Mouse (Mus musculus) lung, postnatal 0 days (tissue): ENCODE measurements at regions not wholly inside any gene's neighbourhood (a gene's known extent, or its start where the extent isn't known, plus 50 kb on each side); places are given as distances from the start of the nearest gene placed in this dataset.

Experiments
- ATAC-seq: fragments of 200-750 bp; cut with Nextera tagmentation; 2 replicates; pipeline ENCODE4 v1.8.0; 2017; ENCODE audit warnings: moderate library complexity
- DNase-seq: peaks from one replicate; pipeline ENCODE4 v3.0.0-alpha.2; 2016; ENCODE audit warnings: low spot score
- H3K27ac ChIP-seq: fragments of 300-500 bp; sonication (generic); 2 replicates; pipeline ENCODE4 v1.5.1; 2014; ENCODE audit warnings: antibody characterized with exemption, mild to moderate bottlenecking, low read length, mixed read lengths
- H3K27me3 ChIP-seq: fragments of 300-500 bp; sonication (generic); replicated peaks from 2 replicates; pipeline ENCODE4 v1.6.1; 2014; ENCODE audit warnings: low read length, mixed read lengths; ENCODE audit not compliant: insufficient read depth
- H3K36me3 ChIP-seq: fragments of 300-500 bp; sonication (generic); 2 replicates; pipeline ENCODE4 v1.6.1; 2014; ENCODE audit warnings: low read length, mixed read lengths; ENCODE audit not compliant: insufficient read depth
- H3K4me1 ChIP-seq: fragments of 300-500 bp; sonication (generic); 2 replicates; pipeline ENCODE4 v1.6.1; 2014; ENCODE audit warnings: antibody characterized with exemption, low read depth, low read length, mixed read lengths; ENCODE audit not compliant: insufficient read depth
- H3K4me2 ChIP-seq: fragments of 300-500 bp; sonication (generic); replicated peaks from 2 replicates; pipeline ENCODE4 v1.6.1; 2014; ENCODE audit warnings: low read depth, mild to moderate bottlenecking, low read length, moderate library complexity, mixed read lengths
- H3K4me3 ChIP-seq: fragments of 300-500 bp; sonication (generic); 2 replicates; pipeline ENCODE4 v1.5.1; 2014; ENCODE audit warnings: low read depth, low read length
- H3K9ac ChIP-seq: fragments of 300-500 bp; sonication (generic); replicated peaks from 2 replicates; pipeline ENCODE4 v1.6.1; 2014; ENCODE audit warnings: low read depth, mild to moderate bottlenecking
- H3K9me3 ChIP-seq: fragments of 300-500 bp; sonication (generic); 2 replicates; pipeline ENCODE4 v1.6.1; 2016; ENCODE audit warnings: low read length, mixed read lengths
- CTCF ChIP-seq: IDR thresholded peaks from 2 replicates; pipeline ENCODE4 v1.5.1; 2016; ENCODE audit warnings: antibody characterized with exemption, mild to moderate bottlenecking
- EP300 ChIP-seq: IDR thresholded peaks from 2 replicates; pipeline ENCODE4 v1.6.1; 2016; ENCODE audit warnings: antibody characterized with exemption, mild to moderate bottlenecking, control low read depth
- whole genome bisulfite sequencing: fragments of 180-500 bp; shearing (Covaris S2); extraction: QIAGEN DNeasy Blood & Tissue Kit; methylation state at CpG from one replicate; pipeline ENCODE4 v1.1.7; 2014; 5-methylcytosine and 5-hydroxymethylcytosine counted together

- no peak for DNase-seq
- H3K27me3 ChIP-seq: no peaks in the 10 kb centered on the region
Observed at GRCm38 (mm10) chr4:52210601-52211000, 228.4 kb upstream of the Smc2 start.

DNA sequence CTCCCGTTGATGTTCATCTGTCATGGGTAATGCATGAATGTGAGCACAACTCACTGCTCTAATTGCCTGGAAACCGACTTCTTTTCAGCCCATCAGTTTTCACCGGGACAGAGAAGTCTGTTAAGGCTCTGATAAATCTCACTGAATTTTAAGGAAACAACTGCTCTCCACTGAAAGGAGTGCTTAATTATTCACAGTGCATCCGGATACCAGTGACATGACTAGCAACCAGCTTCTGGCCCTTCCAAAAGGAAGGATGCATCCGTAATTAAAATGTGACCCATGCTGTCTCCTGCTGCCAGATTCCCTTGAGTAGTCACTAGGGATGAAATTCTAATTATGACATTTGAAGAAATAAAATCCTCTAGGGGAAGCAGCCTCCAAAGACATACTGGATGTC is 228.0 kb upstream of the Smc2 start:
- WGBS: 41% methylated on average over 5 of the region's 5 CpGs

More at GRCm38 (mm10) chr4:52210601-52211000, 228.4 kb upstream of the Smc2 start:
- Histone ChIP-seq H3K4me1 (no peaks in the 10 kb centered on the region), H3K36me3 (no peaks in the 10 kb centered on the region), H3K4me3 (no peak overlapping the region), H3K4me2 (no peak overlapping the region), H3K27ac (no peak overlapping the region), H3K9me3 (no peaks in the 10 kb centered on the region), H3K9ac (no peak overlapping the region)
- no peak for ATAC-seq
- no peak for TF ChIP-seq EP300
- TF ChIP-seq CTCF: no peak

GRCm38 (mm10) chr4:52213363-52213762 is 225.7 kb upstream of the Smc2 start:
- Histone ChIP-seq H3K36me3 (no peaks in the 10 kb centered on the region), H3K27me3 (no peaks in the 10 kb centered on the region), H3K9ac (no peak overlapping the region), H3K9me3 (no peaks in the 10 kb centered on the region), H3K4me1 (no peaks in the 10 kb centered on the region), H3K4me3 (no peak overlapping the region), H3K27ac (no peak overlapping the region), H3K4me2 (no peak overlapping the region)
- TF ChIP-seq EP300 (no peak), CTCF (no peak)
- 53% methylated on average over 3 of the region's 3 CpGs for WGBS
- ATAC-seq (no peak), DNase-seq (no peak)

More for the DNA sequence above, 228.0 kb upstream of the Smc2 start:
- H3K27me3 ChIP-seq: no peaks in the 10 kb centered on the region
- ATAC-seq: no peak
- no peaks in the 10 kb centered on the region for H3K4me1 ChIP-seq
- DNase-seq: no peak
- no peak overlapping the region for H3K27ac ChIP-seq
- no peaks in the 10 kb centered on the region for H3K9me3 ChIP-seq
- no peak overlapping the region for H3K9ac ChIP-seq
- H3K4me2 ChIP-seq: no peak overlapping the region
- TF ChIP-seq CTCF (no peak), EP300 (no peak)
- H3K36me3 ChIP-seq: no peaks in the 10 kb centered on the region
- H3K4me3 ChIP-seq: no peak overlapping the region
